Mouse (Mus musculus): ENCODE measurements around the gene Uba3.

GRCm38 (mm10) chr6:97207085-97207484, 1.6 kb upstream of the Uba3 start:
- no peak for TF ChIP-seq CTCF (IDR thresholded peaks at IDR 0.05; ENCODE audit: insufficient read depth, low read depth, low read length)
- TF ChIP-seq POLR2A (IDR thresholded peaks at IDR 0.05; ENCODE audit: insufficient read depth, low read depth, low read length), result no peak

All from olfactory bulb, adult 2 months (tissue).